Mouse (Mus musculus): ENCODE results near the gene Cnnm2. TPM values are rescaled to one million over a fixed set of nuclear protein-coding genes. Genes with fewer than 3 reads are reported as not detected.

The Cnnm2 gene
- polyA plus RNA-seq, 1 experiment = 9.8 TPM

GRCm38 (mm10) chr19:46856232-46856631 lies 94.8 kb downstream of the Cnnm2 start:
- H3K27ac ChIP-seq (ENCODE audit: insufficient read depth, low read length) = no peak overlapping the region
- no peak overlapping the region for H3K4me3 ChIP-seq (ENCODE audit: insufficient read depth, low read length)
- H3K4me1 ChIP-seq (ENCODE audit: control insufficient read depth, insufficient read depth, low read length) = no peaks in the 10 kb centered on the region
- TF ChIP-seq POLR2A (IDR thresholded peaks at IDR 0.05; ENCODE audit: low read depth, low read length) (no peak), CTCF (IDR thresholded peaks at IDR 0.05; ENCODE audit: borderline replicate concordance, insufficient read depth, low read length) (no peak)

GRCm38 (mm10) chr19:46856780-46857179 lies 95.4 kb downstream of the Cnnm2 start:
- Histone ChIP-seq H3K4me1 (ENCODE audit: control insufficient read depth, insufficient read depth, low read length) (no peaks in the 10 kb centered on the region), H3K4me3 (ENCODE audit: insufficient read depth, low read length) (no peak overlapping the region), H3K27ac (ENCODE audit: insufficient read depth, low read length) (no peak overlapping the region)
- TF ChIP-seq POLR2A (IDR thresholded peaks at IDR 0.05; ENCODE audit: low read depth, low read length) (no peak), CTCF (IDR thresholded peaks at IDR 0.05; ENCODE audit: borderline replicate concordance, insufficient read depth, low read length) (no peak)

- H3K27ac ChIP-seq (ENCODE audit: insufficient read depth, low read length) = no peak overlapping the region
- TF ChIP-seq POLR2A (IDR thresholded peaks at IDR 0.05; ENCODE audit: low read depth, low read length) (no peak), CTCF (IDR thresholded peaks at IDR 0.05; ENCODE audit: borderline replicate concordance, insufficient read depth, low read length) (peak; percentile 73; the same call in 1 of the 2 replicates)
- no peaks in the 10 kb centered on the region for H3K4me1 ChIP-seq (ENCODE audit: control insufficient read depth, insufficient read depth, low read length)
- no peak overlapping the region for H3K4me3 ChIP-seq (ENCODE audit: insufficient read depth, low read length)
Measured at GRCm38 (mm10) chr19:46857277-46857989, 96.0 kb downstream of the Cnnm2 start.

- no peak overlapping the region for H3K4me3 ChIP-seq (ENCODE audit: insufficient read depth, low read length)
- TF ChIP-seq CTCF (IDR thresholded peaks at IDR 0.05; ENCODE audit: borderline replicate concordance, insufficient read depth, low read length) = no peak
- TF ChIP-seq POLR2A (IDR thresholded peaks at IDR 0.05; ENCODE audit: low read depth, low read length) = no peak
- H3K4me1 ChIP-seq (ENCODE audit: control insufficient read depth, insufficient read depth, low read length) = no peaks in the 10 kb centered on the region
- H3K27ac ChIP-seq (ENCODE audit: insufficient read depth, low read length) = no peak overlapping the region
Measured at GRCm38 (mm10) chr19:46858200-46858599, 96.8 kb downstream of the Cnnm2 start.

GRCm38 (mm10) chr19:46862556-46862955 lies 101.2 kb downstream of the Cnnm2 start:
- Histone ChIP-seq H3K4me1 (ENCODE audit: control insufficient read depth, insufficient read depth, low read length) (no peaks in the 10 kb centered on the region), H3K27ac (ENCODE audit: insufficient read depth, low read length) (no peak overlapping the region), H3K4me3 (ENCODE audit: insufficient read depth, low read length) (no peak overlapping the region)
- TF ChIP-seq CTCF (IDR thresholded peaks at IDR 0.05; ENCODE audit: borderline replicate concordance, insufficient read depth, low read length) (no peak), POLR2A (IDR thresholded peaks at IDR 0.05; ENCODE audit: low read depth, low read length) (no peak)

- no peak overlapping the region for H3K27ac ChIP-seq (ENCODE audit: insufficient read depth, low read length)
- H3K4me3 ChIP-seq (ENCODE audit: insufficient read depth, low read length) = no peak overlapping the region
- no peak for TF ChIP-seq POLR2A (IDR thresholded peaks at IDR 0.05; ENCODE audit: low read depth, low read length)
- no peak for TF ChIP-seq CTCF (IDR thresholded peaks at IDR 0.05; ENCODE audit: borderline replicate concordance, insufficient read depth, low read length)
- no peaks in the 10 kb centered on the region for H3K4me1 ChIP-seq (ENCODE audit: control insufficient read depth, insufficient read depth, low read length)
Measured at GRCm38 (mm10) chr19:46863236-46863927, 102.0 kb downstream of the Cnnm2 start.

GRCm38 (mm10) chr19:46864079-46864478 lies 102.7 kb downstream of the Cnnm2 start:
- no peak overlapping the region for H3K27ac ChIP-seq (ENCODE audit: insufficient read depth, low read length)
- H3K4me1 ChIP-seq (ENCODE audit: control insufficient read depth, insufficient read depth, low read length) = no peaks in the 10 kb centered on the region
- H3K4me3 ChIP-seq (ENCODE audit: insufficient read depth, low read length) = no peak overlapping the region
- TF ChIP-seq POLR2A (IDR thresholded peaks at IDR 0.05; ENCODE audit: low read depth, low read length) (no peak), CTCF (IDR thresholded peaks at IDR 0.05; ENCODE audit: borderline replicate concordance, insufficient read depth, low read length) (no peak)

GRCm38 (mm10) chr19:46864731-46865331 lies 103.4 kb downstream of the Cnnm2 start:
- TF ChIP-seq CTCF (IDR thresholded peaks at IDR 0.05; ENCODE audit: borderline replicate concordance, insufficient read depth, low read length) (no peak), POLR2A (IDR thresholded peaks at IDR 0.05; ENCODE audit: low read depth, low read length) (no peak)
- H3K27ac ChIP-seq (ENCODE audit: insufficient read depth, low read length) = no peak overlapping the region
- H3K4me1 ChIP-seq (ENCODE audit: control insufficient read depth, insufficient read depth, low read length) = no peaks in the 10 kb centered on the region
- no peak overlapping the region for H3K4me3 ChIP-seq (ENCODE audit: insufficient read depth, low read length)

GRCm38 (mm10) chr19:46865381-46865780 lies 104.0 kb downstream of the Cnnm2 start:
- no peak overlapping the region for H3K4me3 ChIP-seq (ENCODE audit: insufficient read depth, low read length)
- TF ChIP-seq POLR2A (IDR thresholded peaks at IDR 0.05; ENCODE audit: low read depth, low read length) (no peak), CTCF (IDR thresholded peaks at IDR 0.05; ENCODE audit: borderline replicate concordance, insufficient read depth, low read length) (no peak)
- H3K27ac ChIP-seq (ENCODE audit: insufficient read depth, low read length) = no peak overlapping the region
- H3K4me1 ChIP-seq (ENCODE audit: control insufficient read depth, insufficient read depth, low read length) = no peaks in the 10 kb centered on the region

- no peak overlapping the region for H3K4me3 ChIP-seq (ENCODE audit: insufficient read depth, low read length)
- TF ChIP-seq CTCF (IDR thresholded peaks at IDR 0.05; ENCODE audit: borderline replicate concordance, insufficient read depth, low read length) = no peak
- no peak for TF ChIP-seq POLR2A (IDR thresholded peaks at IDR 0.05; ENCODE audit: low read depth, low read length)
- no peaks in the 10 kb centered on the region for H3K4me1 ChIP-seq (ENCODE audit: control insufficient read depth, insufficient read depth, low read length)
- no peak overlapping the region for H3K27ac ChIP-seq (ENCODE audit: insufficient read depth, low read length)
Measured at GRCm38 (mm10) chr19:46869049-46869448, 107.7 kb downstream of the Cnnm2 start.

Measured in embryonic fibroblast, embryonic 13.5 days (primary cell).